ENCODE assay signal across 24 mouse cellular contexts in genomic region chr17:86383699-86384572, GRCm38 (mm10).
DNase-seq lines count a peak whose midpoint lies in the region; ATAC-seq and TF ChIP-seq lines count a peak whose summit lies in the region.
"Had no signal": no experiment of that assay in that cellular context is flagged by ENCODE, and none has a peak within 500 bp of the region (broad histone marks: within the 10 kb centered on the region; RNA-seq: fewer than 3 reads in every experiment).

No protein-coding gene starts in this region.

- H3K27me3 ChIP-seq in forebrain, embryonic 10.5 days (ENCODE audit: poor library complexity, severe bottlenecking) = no peaks in the 10 kb centered on the region
- no peaks in the 10 kb centered on the region for H3K27me3 ChIP-seq in forebrain, embryonic 11.5 days (ENCODE audit: control insufficient read depth, insufficient read depth, low read length)
- no peaks in the 10 kb centered on the region for H3K27me3 ChIP-seq in kidney, adult 2 months (replicated peaks; ENCODE audit: control insufficient read depth, insufficient read depth, low read length)
- no peaks in the 10 kb centered on the region for H3K27me3 ChIP-seq in embryonic facial prominence, embryonic 10.5 days (replicated peaks; ENCODE audit: low read depth, poor library complexity, severe bottlenecking)
- H3K27me3 ChIP-seq: forebrain, embryonic 13.5 days; intestine, embryonic 15.5 days; limb, embryonic 15.5 days; lung, embryonic 15.5 days; neural tube, embryonic 15.5 days had no signal

- no peak for ATAC-seq in forebrain, embryonic 11.5 days (replicated peaks; ENCODE audit: low FRiP score)
- ATAC-seq in megakaryocyte progenitor cell, adult 5-6 weeks (replicated peaks; ENCODE audit: poor library complexity) = peak; percentile 50
- ATAC-seq: forebrain, embryonic 13.5 days; hindbrain, embryonic 16.5 days; intestine, embryonic 15.5 days had no signal

- 80% methylated on average over 18 of the region's 18 CpGs for WGBS in forebrain, embryonic 10.5 days
- WGBS in forebrain, embryonic 11.5 days = 82% methylated on average over 18 of the region's 18 CpGs
- 73% methylated on average over 18 of the region's 18 CpGs for WGBS in kidney, adult 2 months
- WGBS in embryonic facial prominence, embryonic 10.5 days = 73% methylated on average over 18 of the region's 18 CpGs

- H3K9me3 ChIP-seq in forebrain, embryonic 10.5 days = no peaks in the 10 kb centered on the region
- no peaks in the 10 kb centered on the region for H3K9me3 ChIP-seq in forebrain, embryonic 11.5 days (ENCODE audit: control insufficient read depth, low read length)
- no peaks in the 10 kb centered on the region for H3K9me3 ChIP-seq in embryonic facial prominence, embryonic 10.5 days
- H3K9me3 ChIP-seq: forebrain, embryonic 13.5 days; intestine, embryonic 15.5 days; limb, embryonic 15.5 days; lung, embryonic 15.5 days; midbrain, embryonic 12.5 days; neural tube, embryonic 15.5 days had no signal

- H3K4me1 ChIP-seq in forebrain, embryonic 10.5 days = peaks cover 39% of the 10 kb centered on the region
- H3K4me1 ChIP-seq in forebrain, embryonic 11.5 days (replicated peaks; ENCODE audit: control insufficient read depth, insufficient read depth, low read length) = 0 out of 2 replicates have a peak, but pooled peaks cover 2% of the 10 kb centered on the region
- H3K4me1 ChIP-seq in kidney, adult 2 months (ENCODE audit: control insufficient read depth, insufficient read depth, low read length) = peaks cover 8% of the 10 kb centered on the region
- H3K4me1 ChIP-seq in embryonic facial prominence, embryonic 10.5 days = peaks cover 51% of the 10 kb centered on the region

- TF ChIP-seq POLR2A in kidney, adult 2 months (IDR thresholded peaks at IDR 0.05; ENCODE audit: low read depth, low read length) = no peak

- H3K9ac ChIP-seq in forebrain, embryonic 11.5 days (ENCODE audit: low read length) = no peak overlapping the region
- H3K9ac ChIP-seq: forebrain, embryonic 13.5 days; intestine, embryonic 15.5 days; limb, embryonic 15.5 days; lung, embryonic 15.5 days; midbrain, embryonic 12.5 days; neural tube, embryonic 15.5 days had no signal

- DNase-seq in forebrain, embryonic 10.5 days (ENCODE audit: extremely low spot score, low spot score) = no peak
- no peak for DNase-seq in forebrain, embryonic 11.5 days (ENCODE audit: low spot score)
- peak; percentile 32 for DNase-seq in kidney, adult 2 months
- no peak for DNase-seq in kidney, postnatal 10 days
- no peak for DNase-seq in embryonic facial prominence, embryonic 10.5 days (ENCODE audit: low spot score)
- no peak for DNase-seq in frontal cortex, postnatal 25 days (ENCODE audit: low spot score in 2 of 2)
- DNase-seq: cerebellum, adult 11 months; cerebellum, adult 9-11 months; gastrocnemius, postnatal 10 days; heart, postnatal 4 days; kidney, adult 9 months; kidney, postnatal 25 days; lung, postnatal 36 days; right cerebral cortex, adult 18-20 months; right cerebral cortex, postnatal 4 days; thymus, postnatal 25 days had no signal

- H3K36me3 ChIP-seq in forebrain, embryonic 10.5 days (replicated peaks) = no peaks in the 10 kb centered on the region
- H3K36me3 ChIP-seq in forebrain, embryonic 11.5 days (ENCODE audit: control insufficient read depth, insufficient read depth, low read length) = no peaks in the 10 kb centered on the region
- no peaks in the 10 kb centered on the region for H3K36me3 ChIP-seq in kidney, adult 2 months (ENCODE audit: control insufficient read depth, insufficient read depth, low read length)
- no peaks in the 10 kb centered on the region for H3K36me3 ChIP-seq in embryonic facial prominence, embryonic 10.5 days (replicated peaks)
- H3K36me3 ChIP-seq: intestine, embryonic 15.5 days; limb, embryonic 15.5 days; lung, embryonic 15.5 days; midbrain, embryonic 12.5 days; neural tube, embryonic 15.5 days had no signal

- 0 out of 2 replicates have a peak overlapping the region, but pooled peaks have one; percentile 30 for H3K27ac ChIP-seq in forebrain, embryonic 10.5 days
- H3K27ac ChIP-seq in forebrain, embryonic 11.5 days (ENCODE audit: low read depth, low read length) = no peak overlapping the region
- H3K27ac ChIP-seq in kidney, adult 2 months (ENCODE audit: insufficient read depth, low read depth, low read length) = no peak overlapping the region
- peak overlapping the region; percentile 40; the same call in 1 of the 2 replicates for H3K27ac ChIP-seq in embryonic facial prominence, embryonic 10.5 days (replicated peaks)
- H3K27ac ChIP-seq: forebrain, embryonic 13.5 days; intestine, embryonic 15.5 days; limb, embryonic 15.5 days; lung, embryonic 15.5 days; midbrain, embryonic 12.5 days; neural tube, embryonic 15.5 days had no signal

- H3K4me2 ChIP-seq in forebrain, embryonic 11.5 days (ENCODE audit: low read depth, low read length, severe bottlenecking) = no peak overlapping the region
- H3K4me2 ChIP-seq: forebrain, embryonic 13.5 days; intestine, embryonic 15.5 days; limb, embryonic 15.5 days; lung, embryonic 15.5 days; midbrain, embryonic 12.5 days; neural tube, embryonic 15.5 days had no signal

- H3K4me3 ChIP-seq in forebrain, embryonic 10.5 days = no peak overlapping the region
- H3K4me3 ChIP-seq in forebrain, embryonic 11.5 days (ENCODE audit: low read depth, low read length) = no peak overlapping the region
- no peak overlapping the region for H3K4me3 ChIP-seq in kidney, adult 2 months (ENCODE audit: insufficient read depth, low read depth, low read length)
- H3K4me3 ChIP-seq in embryonic facial prominence, embryonic 10.5 days = no peak overlapping the region
- H3K4me3 ChIP-seq: forebrain, embryonic 13.5 days; intestine, embryonic 15.5 days; limb, embryonic 15.5 days; lung, embryonic 15.5 days; midbrain, embryonic 12.5 days; neural tube, embryonic 15.5 days had no signal

- no peak for TF ChIP-seq CTCF in kidney, adult 2 months (conservative IDR thresholded peaks at IDR 0.05; ENCODE audit: insufficient read depth, insufficient read length, low read depth, low read length)

Comparison
In these comparisons a context has a peak if more than half of its experiments do, and no peak if none do; other contexts are left out.
1. H3K27ac ChIP-seq: peak in forebrain, embryonic 10.5 days (single experiment) and embryonic facial prominence, embryonic 10.5 days (single experiment); none in forebrain, embryonic 11.5 days (single experiment) and kidney, adult 2 months (single experiment).